Mouse (Mus musculus): ENCODE measurements around the gene Fam240a. TPM values are rescaled to one million over a fixed set of nuclear protein-coding genes. Genes with fewer than 3 reads are reported as not detected.

Gene Fam240a
- polyA plus RNA-seq, 2 experiments from 2014 or later = 0.69 TPM; not detected in 1

GRCm38 (mm10) chr9:110892552-110892951, 24.1 kb downstream of the Fam240a start:
- no peak for ATAC-seq

- ATAC-seq = no peak
Measured at GRCm38 (mm10) chr9:110891077-110891828, 25.4 kb downstream of the Fam240a start.

- no peak for ATAC-seq
Measured at GRCm38 (mm10) chr9:110890026-110890783, 26.5 kb downstream of the Fam240a start.

GRCm38 (mm10) chr9:110888935-110889334, 27.7 kb downstream of the Fam240a start:
- no peak for ATAC-seq

- no peak for ATAC-seq
Measured at GRCm38 (mm10) chr9:110887388-110888303, 29.0 kb downstream of the Fam240a start.

- no peak for ATAC-seq
Measured at GRCm38 (mm10) chr9:110881953-110882352, 34.7 kb downstream of the Fam240a start.

- ATAC-seq = no peak
Measured at GRCm38 (mm10) chr9:110880772-110881171, 35.9 kb downstream of the Fam240a start.

- ATAC-seq = peak; percentile 87
Measured at GRCm38 (mm10) chr9:110879998-110880561, 36.6 kb downstream of the Fam240a start, which contains the start of gene Tmie. TSS of gene Tmie (minus strand) at chr9:110880113.

GRCm38 (mm10) chr9:110879191-110879920, 37.3 kb downstream of the Fam240a start, which contains the start of gene Als2cl:
TSS of gene Als2cl (plus strand) at chr9:110879870.
- no peak for ATAC-seq

- ATAC-seq = no peak
Measured at GRCm38 (mm10) chr9:110877888-110878287, 38.8 kb downstream of the Fam240a start.

- no peak for ATAC-seq
Measured at GRCm38 (mm10) chr9:110877353-110877752, 39.3 kb downstream of the Fam240a start.

GRCm38 (mm10) chr9:110875288-110875695, 41.4 kb downstream of the Fam240a start:
- ATAC-seq = no peak

GRCm38 (mm10) chr9:110874660-110875191, 41.9 kb downstream of the Fam240a start:
- ATAC-seq = no peak

- ATAC-seq = no peak
Measured at GRCm38 (mm10) chr9:110873681-110874659, 42.7 kb downstream of the Fam240a start.

- ATAC-seq = no peak
Measured at GRCm38 (mm10) chr9:110871030-110871429, 45.6 kb downstream of the Fam240a start.
